Mouse (Mus musculus) spleen, adult 2 months (tissue): ENCODE measurements at regions not wholly inside any gene's neighbourhood (a gene's known extent, or its start where the extent isn't known, plus 50 kb on each side); places are given as distances from the start of the nearest gene placed in this dataset.

Source experiments
- DNase-seq, 2 experiments: peaks; one replicate each; pipeline versions ENCODE4 v3.0.0 to v3.0.0-alpha.2; 2012 to 2021; ENCODE audit warnings: low spot score in 2 of 2, low read depth in 1 of 2
- H3K27ac ChIP-seq: fragments of 200-500 bp; 2 replicates; pipeline ENCODE4 v1.5.1; 2012; ENCODE audit warnings: low read length, inconsistent platforms; ENCODE audit not compliant: insufficient read depth
- H3K27me3 ChIP-seq: fragments of 200-500 bp; 2 replicates; pipeline ENCODE4 v1.6.1; 2012; ENCODE audit warnings: mild to moderate bottlenecking, moderate library complexity, low read length, inconsistent platforms; ENCODE audit not compliant: control insufficient read depth, insufficient read depth
- H3K36me3 ChIP-seq: fragments of 200-500 bp; 2 replicates; pipeline ENCODE4 v1.6.1; 2012; ENCODE audit warnings: mild to moderate bottlenecking, low read length, inconsistent platforms; ENCODE audit not compliant: control insufficient read depth, insufficient read depth
- H3K4me1 ChIP-seq: fragments of 200-500 bp; 2 replicates; pipeline ENCODE4 v1.6.1; 2011; ENCODE audit warnings: inconsistent platforms; ENCODE audit not compliant: control insufficient read depth, insufficient read depth, insufficient read length
- H3K4me3 ChIP-seq: fragments of 200-500 bp; 2 replicates; pipeline ENCODE4 v1.5.1; 2011; ENCODE audit warnings: mild to moderate bottlenecking, inconsistent platforms; ENCODE audit not compliant: insufficient read depth, insufficient read length; ENCODE audit errors: extremely low read depth
- CTCF ChIP-seq: fragments of 200-500 bp; IDR thresholded peaks from 2 replicates; pipeline ENCODE4 v1.5.1; 2011; ENCODE audit warnings: mild to moderate bottlenecking, inconsistent platforms; ENCODE audit not compliant: insufficient read depth, insufficient read length, insufficient replicate concordance; ENCODE audit errors: extremely low read depth
- POLR2A ChIP-seq: fragments of 200-500 bp; IDR thresholded peaks from 2 replicates; pipeline ENCODE4 v1.6.1; 2011; ENCODE audit warnings: low read depth, low read length, inconsistent platforms
- WGBS: fragments of 180-500 bp; shearing (Covaris S2); methylation state at CpG from one replicate; pipeline ENCODE4 v1.1.7; 2018; 5-methylcytosine and 5-hydroxymethylcytosine counted together

DNA sequence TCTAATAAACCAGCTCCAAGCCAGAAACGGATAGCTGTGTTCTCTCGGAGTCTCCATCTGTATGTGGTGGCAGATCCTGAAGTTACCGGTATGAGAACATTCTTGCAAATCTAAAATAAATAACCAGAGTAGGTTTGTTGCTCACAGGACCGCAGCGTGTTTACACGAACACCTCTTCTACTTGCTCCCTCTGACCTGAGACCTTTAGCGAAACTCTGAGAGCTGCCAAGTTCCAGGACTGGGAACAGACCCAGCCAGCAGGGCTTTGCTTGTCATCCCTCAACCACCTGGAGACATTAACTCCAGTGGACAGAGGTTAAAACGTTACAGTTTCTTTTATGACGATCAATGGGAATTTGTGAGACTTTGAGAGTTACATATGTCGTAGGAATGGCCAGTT lies 407.5 kb downstream of the Klf5 start:
- 90% methylated on average over 10 of the region's 10 CpGs for whole genome bisulfite sequencing
- Histone ChIP-seq H3K27ac (no peak overlapping the region), H3K4me3 (no peak overlapping the region), H3K36me3 (no peaks in the 10 kb centered on the region), H3K4me1 (no peaks in the 10 kb centered on the region), H3K27me3 (no peaks in the 10 kb centered on the region)
- DNase-seq = no peak
- TF ChIP-seq POLR2A = no peak
- no peak for TF ChIP-seq CTCF

DNA sequence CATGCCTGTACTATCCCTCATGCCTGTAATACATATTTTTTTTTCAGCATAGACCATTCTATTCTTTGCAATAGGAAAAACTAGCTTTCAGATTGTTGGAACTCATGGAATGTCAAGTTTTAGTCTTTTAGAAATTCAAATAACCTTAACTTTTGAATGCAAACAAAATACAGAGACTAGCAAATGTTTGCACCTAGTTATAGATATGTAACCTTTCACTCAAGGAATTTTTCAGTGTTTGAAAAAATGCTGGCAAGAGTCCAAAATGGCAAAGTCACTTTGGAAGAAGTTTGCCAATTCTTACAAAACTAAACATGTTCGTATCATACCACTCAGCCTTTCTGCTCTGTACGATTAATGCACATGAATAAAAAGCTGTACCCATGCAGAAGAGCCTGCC lies 409.6 kb downstream of the Klf5 start:
- no peaks in the 10 kb centered on the region for H3K27me3 ChIP-seq
- 86% methylated on average over 2 of the region's 2 CpGs for WGBS
- no peaks in the 10 kb centered on the region for H3K36me3 ChIP-seq
- H3K27ac ChIP-seq = no peak overlapping the region
- no peak overlapping the region for H3K4me3 ChIP-seq
- H3K4me1 ChIP-seq = no peaks in the 10 kb centered on the region
- TF ChIP-seq CTCF (no peak), POLR2A (no peak)
- no peak for DNase-seq

DNA sequence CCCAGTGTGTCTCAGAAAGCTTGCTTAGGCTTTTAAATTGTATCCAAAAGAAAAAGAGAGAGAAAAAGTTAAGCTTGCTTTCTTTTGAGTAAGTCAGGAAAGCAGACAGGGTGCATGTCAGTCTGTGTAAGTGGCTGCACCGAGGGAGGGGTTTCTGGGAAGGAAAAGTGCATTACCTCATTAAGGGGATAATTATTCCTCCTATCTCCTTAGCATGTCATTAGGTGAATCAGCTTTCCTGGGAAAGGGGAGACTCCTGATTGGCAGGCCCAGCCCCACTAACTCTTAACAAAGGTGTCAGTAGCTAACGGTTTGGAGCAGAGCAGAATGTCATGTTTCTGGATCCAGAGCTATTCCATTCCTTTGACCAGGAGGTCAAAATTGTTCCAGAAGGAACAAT lies 411.3 kb downstream of the Klf5 start:
- Histone ChIP-seq H3K36me3 (no peaks in the 10 kb centered on the region), H3K4me3 (no peak overlapping the region), H3K27ac (no peak overlapping the region), H3K4me1 (no peaks in the 10 kb centered on the region), H3K27me3 (no peaks in the 10 kb centered on the region)
- DNase-seq = no peak
- WGBS = 86% methylated on average over 2 of the region's 2 CpGs
- TF ChIP-seq CTCF (no peak), POLR2A (no peak)

GRCm38 (mm10) chr14:99710656-99711177 lies 412.2 kb downstream of the Klf5 start:
- WGBS = 91% methylated on average over 12 of the region's 12 CpGs
- no peaks in the 10 kb centered on the region for H3K4me1 ChIP-seq
- no peaks in the 10 kb centered on the region for H3K36me3 ChIP-seq
- H3K27ac ChIP-seq = no peak overlapping the region
- TF ChIP-seq CTCF = no peak
- TF ChIP-seq POLR2A = no peak
- H3K27me3 ChIP-seq = no peaks in the 10 kb centered on the region
- no peak for DNase-seq
- H3K4me3 ChIP-seq = no peak overlapping the region

GRCm38 (mm10) chr14:99712624-99713023 lies 414.1 kb downstream of the Klf5 start:
- WGBS = 78% methylated on average over 7 of the region's 7 CpGs
- Histone ChIP-seq H3K27me3 (no peaks in the 10 kb centered on the region), H3K27ac (no peak overlapping the region), H3K36me3 (no peaks in the 10 kb centered on the region), H3K4me3 (no peak overlapping the region), H3K4me1 (no peaks in the 10 kb centered on the region)
- no peak for DNase-seq
- TF ChIP-seq POLR2A = no peak
- TF ChIP-seq CTCF = no peak

DNA sequence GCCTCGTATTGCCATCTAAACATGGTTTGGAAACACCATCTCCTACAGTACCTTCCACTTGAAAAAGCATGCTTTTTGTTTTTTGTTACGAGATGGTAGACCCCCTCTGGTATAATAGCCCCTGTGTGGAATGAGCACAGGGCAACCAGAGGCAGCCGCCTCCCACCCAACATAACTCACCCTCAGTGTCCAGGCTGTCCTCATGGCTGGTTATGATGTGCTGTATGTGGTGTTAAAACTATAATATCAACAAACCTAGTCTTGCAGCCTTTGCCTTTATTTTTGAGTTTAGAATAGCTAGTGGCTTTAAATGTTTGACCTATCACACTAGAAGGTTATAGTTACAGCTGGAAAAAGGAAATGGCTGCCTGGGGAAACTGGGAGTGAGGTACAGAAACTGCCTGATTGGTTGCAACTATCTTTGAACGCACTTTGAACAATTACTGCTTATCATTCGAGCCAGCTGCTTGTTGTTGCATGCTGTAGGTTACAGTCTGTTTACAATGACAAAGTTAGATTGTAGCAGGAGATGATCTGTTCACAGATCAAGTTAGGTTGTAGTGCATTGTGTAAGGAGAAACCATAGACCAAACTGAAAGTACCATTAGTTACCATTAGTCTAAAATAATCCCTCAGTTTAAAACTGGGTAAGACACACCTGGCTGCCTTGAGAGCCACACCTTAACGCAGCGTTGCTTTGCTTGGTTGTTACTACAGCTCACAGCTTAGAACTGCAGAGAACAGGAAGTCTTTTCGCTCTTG lies 414.8 kb downstream of the Klf5 start:
- H3K27me3 ChIP-seq = no peaks in the 10 kb centered on the region
- 75% methylated on average over 8 of the region's 8 CpGs for WGBS
- H3K27ac ChIP-seq = no peak overlapping the region
- H3K36me3 ChIP-seq = no peaks in the 10 kb centered on the region
- no peak for DNase-seq
- TF ChIP-seq POLR2A (no peak), CTCF (no peak)
- no peaks in the 10 kb centered on the region for H3K4me1 ChIP-seq
- no peak overlapping the region for H3K4me3 ChIP-seq
